Mouse (Mus musculus): ENCODE data around the gene Olfr450.

GRCm38 (mm10) chr6:42777066-42777465 is 34.7 kb upstream of the Olfr450 start:
- TF ChIP-seq CTCF (IDR thresholded peaks at IDR 0.05; ENCODE audit: borderline replicate concordance, insufficient read depth, low read length) (no peak), POLR2A (IDR thresholded peaks at IDR 0.05; ENCODE audit: low read depth, low read length) (no peak)

Measured in embryonic fibroblast, embryonic 13.5 days (primary cell).